Mouse (Mus musculus): ENCODE data around the gene Gm17304.

Gm17304 gene

DNA sequence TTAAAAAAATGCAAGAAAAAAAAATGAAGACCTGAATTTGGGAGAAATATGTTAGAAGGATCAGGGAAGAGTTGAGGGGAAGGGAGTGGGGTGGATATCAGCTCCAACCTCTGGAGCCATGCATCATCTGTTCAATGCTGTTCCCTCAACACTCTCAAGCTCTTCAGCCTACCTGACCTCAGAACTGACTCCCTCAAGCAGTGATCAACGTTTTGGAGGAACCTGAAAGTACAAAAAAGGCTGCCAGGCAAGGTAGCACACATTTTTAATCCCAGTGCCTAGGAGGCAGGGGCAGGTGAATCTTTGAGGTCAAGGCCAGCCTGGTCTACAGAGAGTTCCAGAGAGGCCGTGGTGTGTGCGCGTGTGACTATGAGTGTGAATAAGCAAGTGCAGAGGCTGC is at the start of gene Gm17304:
Gene Gm17304 (plus strand): TSS at position 301 of the 400 bp plus-strand sequence.
- no peak for DNase-seq (ENCODE audit: low read depth, low spot score)

GRCm38 (mm10) chr5:106560631-106561498 is 48.0 kb upstream of the Gm17304 start:
- DNase-seq (ENCODE audit: low read depth, low spot score) = peak; percentile 23

DNA sequence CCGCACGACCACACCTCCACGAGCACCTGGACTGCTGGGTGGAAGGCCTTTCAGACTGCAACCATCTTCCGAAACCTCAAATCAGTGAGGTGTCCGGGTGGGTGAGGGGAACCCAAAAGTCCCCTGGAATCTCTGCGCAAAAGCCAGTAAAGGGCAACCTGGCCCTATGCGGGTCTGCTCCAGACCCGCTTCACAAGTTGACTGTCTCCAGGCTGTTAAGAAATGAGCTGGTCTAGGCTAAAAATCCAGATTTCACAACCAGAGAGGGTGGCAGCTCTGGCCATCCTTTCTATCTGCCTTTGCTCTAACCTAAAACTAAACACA is 47.4 kb upstream of the Gm17304 start:
- DNase-seq (ENCODE audit: low read depth, low spot score) = no peak

- DNase-seq (ENCODE audit: low read depth, low spot score) = no peak
These were observed 42.9 kb upstream of the Gm17304 start for GRCm38 (mm10) chr5:106566025-106566424.

DNA sequence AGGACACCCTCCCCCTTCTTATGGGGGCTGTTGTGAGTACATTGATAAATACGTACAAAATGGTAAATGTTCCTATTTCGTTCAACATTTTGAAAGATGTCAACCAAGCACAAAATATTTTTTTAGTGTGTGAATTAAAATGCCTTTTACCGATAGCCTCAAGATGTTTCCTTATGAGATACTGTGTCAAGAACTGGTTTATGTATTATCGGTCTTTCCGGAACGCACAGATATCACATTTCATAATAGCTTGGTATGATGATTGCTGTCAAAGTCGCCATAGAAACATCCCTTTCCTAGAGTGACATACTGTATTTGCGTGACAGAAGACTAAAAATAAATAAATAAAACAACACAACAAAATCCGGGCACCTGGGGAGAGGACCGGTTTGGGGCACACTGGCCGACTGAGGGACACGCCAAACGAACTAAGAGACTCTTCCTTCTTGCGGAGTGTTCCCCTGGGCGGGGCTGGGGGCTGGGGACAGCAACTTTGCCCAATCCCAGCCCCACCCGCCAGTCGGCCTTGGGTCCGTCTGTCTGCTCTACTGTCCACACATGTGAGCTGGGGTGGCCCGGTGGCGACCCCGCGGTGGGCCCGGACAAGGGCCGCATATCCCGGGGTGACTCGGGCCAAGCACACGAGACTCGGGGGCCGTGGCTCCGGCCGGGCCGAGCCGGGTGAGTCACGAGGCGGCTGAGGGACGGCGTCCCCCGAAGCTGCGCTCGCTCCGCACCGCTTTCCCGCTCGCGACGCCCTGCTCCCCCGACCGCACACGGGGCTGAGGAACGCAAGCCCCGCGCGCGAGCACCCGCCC is 34.9 kb upstream of the Gm17304 start:
- DNase-seq (ENCODE audit: low read depth, low spot score) = peak; percentile 27

DNA sequence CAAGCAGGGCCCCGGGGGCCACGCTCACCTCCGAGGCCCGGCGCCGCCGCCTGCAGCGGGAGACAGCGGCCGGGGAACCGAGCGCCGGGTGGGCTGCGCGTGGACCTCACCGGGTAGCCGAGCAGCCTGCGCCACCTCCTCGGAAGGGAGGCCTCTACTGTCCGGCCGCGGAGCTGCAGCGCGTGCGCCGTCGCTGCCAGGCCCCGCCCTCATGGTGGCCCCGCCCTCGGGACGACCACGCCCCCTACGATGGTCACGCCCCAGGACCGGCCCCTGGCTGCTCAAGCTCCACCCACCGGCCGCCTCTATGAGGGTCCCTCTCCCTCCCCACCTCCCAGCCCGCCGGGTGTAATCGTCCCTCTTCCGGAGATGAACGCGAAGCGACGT is 34.3 kb upstream of the Gm17304 start:
- DNase-seq (ENCODE audit: low read depth, low spot score) = peak; percentile 67

DNA sequence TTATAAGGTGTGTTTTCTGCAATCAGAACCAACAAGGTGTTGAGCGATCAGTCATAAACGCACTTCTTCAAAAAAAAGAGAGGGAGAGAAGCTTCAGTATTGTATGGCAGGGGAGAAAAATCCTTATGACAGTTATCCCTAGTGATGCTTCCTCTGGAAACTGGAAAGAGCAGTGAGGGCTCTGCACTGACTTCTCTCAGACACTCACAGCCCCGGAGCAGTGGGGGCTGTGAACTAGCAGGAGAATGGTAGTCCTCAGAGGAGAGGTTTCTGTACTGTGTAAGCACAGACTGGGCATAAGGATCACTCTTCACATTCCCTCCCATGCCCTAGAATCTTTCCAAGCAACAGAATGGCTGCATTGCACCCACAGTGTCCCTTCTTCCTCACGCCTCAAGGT is 33.8 kb upstream of the Gm17304 start:
- no peak for DNase-seq (ENCODE audit: low read depth, low spot score)

GRCm38 (mm10) chr5:106577237-106577888 is 31.5 kb upstream of the Gm17304 start:
- no peak for DNase-seq (ENCODE audit: low read depth, low spot score)

GRCm38 (mm10) chr5:106580943-106581342 is 28.0 kb upstream of the Gm17304 start:
- no peak for DNase-seq (ENCODE audit: low read depth, low spot score)

DNA sequence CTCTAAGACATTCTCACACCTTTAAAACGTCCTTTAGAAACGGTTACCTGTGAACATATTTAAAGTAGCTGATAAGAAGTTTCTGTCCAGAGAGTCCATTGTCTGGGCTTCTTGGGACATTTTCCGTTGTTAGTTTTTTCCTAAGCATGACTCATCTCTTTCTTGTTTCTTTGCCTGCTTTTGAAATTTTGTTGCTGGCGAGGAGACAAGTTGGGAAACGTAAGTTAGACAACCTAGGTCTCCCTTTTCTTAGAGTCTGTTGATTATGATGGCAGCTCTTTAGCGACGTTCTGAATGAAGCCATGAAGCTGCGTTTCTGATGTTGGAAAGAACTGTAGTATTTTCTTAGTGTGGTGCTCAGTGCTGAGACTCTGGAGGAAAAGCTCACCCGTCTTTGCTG is 19.9 kb upstream of the Gm17304 start:
- no peak for DNase-seq (ENCODE audit: low read depth, low spot score)

DNA sequence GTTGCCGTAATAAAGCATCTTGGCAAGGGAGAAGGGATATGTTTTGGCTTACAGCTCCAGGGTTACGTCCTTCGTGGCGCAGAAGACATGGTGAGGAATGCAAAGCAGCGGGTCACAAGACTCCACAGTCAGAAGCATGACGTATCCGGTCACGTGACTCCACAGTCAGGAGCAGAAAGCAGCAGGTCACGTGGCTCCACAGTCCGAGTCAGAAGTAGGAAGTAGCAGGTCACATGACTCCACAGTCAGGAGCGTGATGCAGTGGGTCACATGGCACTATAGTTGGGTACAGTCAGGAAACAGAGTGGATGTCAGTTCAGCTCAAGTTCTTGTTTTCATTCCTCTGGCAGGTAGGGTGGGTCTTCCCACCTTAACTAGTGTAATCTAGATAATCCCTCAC is 19.2 kb upstream of the Gm17304 start:
- peak; percentile 83 for DNase-seq (ENCODE audit: low read depth, low spot score)

DNA sequence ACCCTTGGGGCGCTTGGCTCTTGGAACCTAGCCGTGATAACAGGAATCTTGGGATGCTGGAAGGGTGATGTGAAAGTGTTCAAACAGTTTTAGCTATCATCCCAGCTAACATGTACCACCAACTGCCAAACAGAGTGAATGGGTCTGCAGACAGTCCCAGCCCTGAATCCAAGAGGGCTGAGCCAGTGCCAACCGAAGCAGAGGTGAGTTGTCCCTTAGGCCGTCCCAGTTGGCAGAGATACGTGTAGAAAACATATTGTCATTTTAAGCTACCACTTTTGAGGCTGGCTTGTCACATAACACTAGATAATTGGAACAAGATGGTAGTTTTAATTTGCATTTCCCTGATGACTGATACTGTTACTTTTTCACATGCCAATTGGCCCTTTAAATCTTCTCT is 18.2 kb upstream of the Gm17304 start:
- no peak for DNase-seq (ENCODE audit: low read depth, low spot score)

GRCm38 (mm10) chr5:106594388-106594787 is 14.5 kb upstream of the Gm17304 start:
- no peak for DNase-seq (ENCODE audit: low read depth, low spot score)

- no peak for DNase-seq (ENCODE audit: low read depth, low spot score)
These were observed 11.4 kb upstream of the Gm17304 start for GRCm38 (mm10) chr5:106597472-106597871.

DNA sequence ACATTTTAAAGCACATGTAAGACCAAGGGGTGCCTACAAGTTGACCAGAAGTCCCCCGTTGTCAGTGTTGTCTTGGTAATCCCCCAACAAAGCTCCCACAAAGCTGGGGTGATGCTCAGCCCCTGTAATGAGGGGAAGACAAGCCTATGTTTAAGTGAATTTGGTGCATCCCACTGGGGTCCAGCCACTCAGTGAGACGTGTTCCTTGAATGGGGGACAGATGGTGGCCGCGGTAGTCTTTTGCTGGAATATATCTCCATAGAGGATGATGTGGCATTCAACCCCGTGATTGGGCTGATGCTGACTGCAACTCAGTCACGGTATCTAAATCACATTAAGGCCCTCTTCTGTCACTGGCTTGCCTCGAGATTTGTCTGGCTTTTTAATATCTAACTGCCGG is 9.4 kb upstream of the Gm17304 start:
- no peak for DNase-seq (ENCODE audit: low read depth, low spot score)

DNA sequence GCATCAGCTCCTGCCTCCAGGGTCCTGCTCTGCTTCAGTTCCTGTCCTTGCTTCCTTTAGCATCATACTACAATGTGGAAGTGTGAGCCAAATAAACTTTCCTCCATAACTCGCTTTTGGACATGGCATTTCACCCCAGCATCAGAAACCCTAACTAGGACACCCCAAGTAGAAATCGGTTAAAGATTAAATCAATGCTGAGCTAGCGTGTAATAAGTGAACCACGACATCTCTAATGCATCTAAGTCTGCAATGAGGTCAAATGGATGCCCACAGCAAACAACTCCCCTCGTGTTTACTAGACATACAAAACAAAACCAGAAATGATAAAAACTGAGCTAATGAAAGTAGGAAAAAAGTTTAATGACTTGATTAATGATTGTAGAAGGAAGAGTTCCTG is 4.5 kb upstream of the Gm17304 start:
- DNase-seq (ENCODE audit: low read depth, low spot score) = no peak

DNA sequence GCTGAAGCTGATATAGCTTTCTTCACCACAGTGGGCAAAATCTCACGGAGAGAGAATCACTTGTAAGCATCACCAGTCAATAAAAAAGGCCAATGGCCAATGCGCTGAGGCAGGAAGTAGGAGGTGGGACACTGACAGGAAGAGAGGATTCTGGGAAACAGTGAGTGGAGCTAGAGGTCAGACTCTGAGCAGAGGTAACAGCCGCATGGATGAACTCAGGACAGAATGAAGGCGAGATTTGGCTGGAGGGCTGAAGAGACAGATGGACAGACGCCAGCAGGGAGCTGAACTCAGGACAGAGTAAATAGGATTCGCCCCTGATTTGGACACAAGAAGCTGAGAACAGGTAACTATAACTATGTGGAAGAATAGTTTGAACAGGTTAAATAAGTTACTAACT is 3.8 kb upstream of the Gm17304 start:
- DNase-seq (ENCODE audit: low read depth, low spot score) = peak; percentile 41

DNA sequence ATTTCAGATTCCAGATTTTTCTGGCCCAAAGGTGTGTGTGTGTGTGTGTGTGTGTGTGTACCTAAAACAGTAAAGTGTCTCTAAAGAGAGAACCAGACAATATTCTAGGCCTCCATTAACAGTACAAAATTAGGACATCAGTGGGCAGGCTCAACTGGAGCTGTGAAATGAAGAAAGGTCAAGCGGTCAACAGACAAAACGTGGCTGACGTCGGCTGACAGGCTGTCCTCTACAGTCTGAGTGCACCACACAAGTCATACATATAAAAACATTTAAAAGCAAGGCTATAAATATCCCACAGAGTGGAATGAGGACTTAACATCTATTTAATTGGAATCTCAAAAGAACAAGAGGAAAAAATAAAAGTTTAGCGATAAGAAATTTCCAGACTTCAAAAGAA is 1.8 kb upstream of the Gm17304 start:
- DNase-seq (ENCODE audit: low read depth, low spot score) = no peak

DNA sequence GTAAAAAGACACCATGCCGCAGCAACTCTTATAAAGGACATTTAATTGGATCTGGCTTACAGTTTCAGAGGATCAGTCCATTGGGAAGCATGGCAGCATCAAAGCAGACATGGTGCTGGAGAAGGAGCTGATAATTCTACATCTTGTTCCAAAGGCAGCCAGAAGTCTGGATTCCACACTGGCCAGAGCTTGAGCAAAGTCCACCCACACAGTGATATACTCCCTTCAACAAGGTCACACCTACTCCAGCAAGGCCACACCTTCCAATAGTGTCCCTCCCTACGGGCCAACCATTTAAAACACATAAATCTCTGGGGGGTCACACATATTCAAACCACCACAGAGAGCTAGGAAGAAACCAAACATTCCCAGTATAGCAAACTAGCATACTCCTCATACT is 3.3 kb downstream of the Gm17304 start:
- no peak for DNase-seq (ENCODE audit: low read depth, low spot score)

GRCm38 (mm10) chr5:106614570-106614969 is 5.7 kb downstream of the Gm17304 start:
- no peak for DNase-seq (ENCODE audit: low read depth, low spot score)

DNA sequence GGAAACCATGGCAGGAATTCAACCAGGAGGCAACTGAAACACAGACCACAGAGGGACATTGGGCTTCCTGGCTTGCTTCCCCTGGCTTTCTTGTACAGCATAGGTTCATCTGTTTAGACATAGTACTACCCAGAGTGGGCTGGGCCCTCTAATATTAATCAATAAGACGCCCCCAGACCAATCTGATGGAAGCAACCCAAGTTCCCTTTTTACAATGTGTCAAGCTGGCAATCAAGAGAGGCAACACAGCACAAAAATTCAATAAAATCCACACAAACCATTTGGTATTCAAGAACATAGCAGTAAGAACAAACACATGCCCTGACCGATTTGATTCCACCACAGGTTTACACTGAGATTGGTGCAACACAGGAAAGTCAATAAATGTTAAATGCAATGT is 6.1 kb downstream of the Gm17304 start:
- no peak for DNase-seq (ENCODE audit: low read depth, low spot score)

- no peak for DNase-seq (ENCODE audit: low read depth, low spot score)
These were observed 11.5 kb downstream of the Gm17304 start for GRCm38 (mm10) chr5:106620446-106620845.

All from R1 (cell line).